Mouse (Mus musculus) embryonic fibroblast, embryonic 13.5 days (primary cell): ENCODE results near the gene Cavin1. TPM values are rescaled to one million over a fixed set of nuclear protein-coding genes. Genes with fewer than 3 reads are reported as not detected.

ENCODE experiments used
- H3K27ac ChIP-seq: 2 replicates; pipeline ENCODE4 v1.5.1; 2012; ENCODE audit warnings: low read length, control low read depth, inconsistent platforms; ENCODE audit not compliant: insufficient read depth
- H3K4me1 ChIP-seq: 2 replicates; pipeline ENCODE4 v1.6.1; 2011; ENCODE audit warnings: low read length; ENCODE audit not compliant: control insufficient read depth, insufficient read depth
- H3K4me3 ChIP-seq: 2 replicates; pipeline ENCODE4 v1.5.1; 2011; ENCODE audit warnings: mild to moderate bottlenecking, control low read depth, low read length; ENCODE audit not compliant: insufficient read depth
- CTCF ChIP-seq: IDR thresholded peaks from 2 replicates; pipeline ENCODE4 v1.5.1; 2011; ENCODE audit warnings: mild to moderate bottlenecking, control low read depth, low read length, moderate library complexity, borderline replicate concordance; ENCODE audit not compliant: insufficient read depth
- POLR2A ChIP-seq: IDR thresholded peaks from 2 replicates; pipeline ENCODE4 v1.6.1; 2011; ENCODE audit warnings: low read depth, mild to moderate bottlenecking, control low read depth, low read length, moderate library complexity
- polyA plus RNA-seq: library from polyadenylated mRNA; stranded (reverse); fragments of >200 nt; gene quantifications from 2 replicates; pipeline ENCODE4 v1.2.4, GENCODE M21; 2011; ENCODE audit warnings: low read depth; ENCODE audit not compliant: missing spikeins, insufficient read length

The Cavin1 gene
- polyA plus RNA-seq, 1 experiment, result 387 TPM

GRCm38 (mm10) chr11:100996501-100996900 is 25.8 kb upstream of the Cavin1 start:
- no peaks in the 10 kb centered on the region for H3K4me1 ChIP-seq
- TF ChIP-seq CTCF, result no peak
- no peak for TF ChIP-seq POLR2A
- no peak overlapping the region for H3K4me3 ChIP-seq
- no peak overlapping the region for H3K27ac ChIP-seq

GRCm38 (mm10) chr11:100994655-100995054 is 24.0 kb upstream of the Cavin1 start:
- Histone ChIP-seq H3K27ac (no peak overlapping the region), H3K4me1 (no peaks in the 10 kb centered on the region), H3K4me3 (no peak overlapping the region)
- TF ChIP-seq POLR2A, result no peak
- TF ChIP-seq CTCF, result no peak

GRCm38 (mm10) chr11:100994233-100994632 is 23.5 kb upstream of the Cavin1 start:
- TF ChIP-seq POLR2A (no peak), CTCF (no peak)
- no peak overlapping the region for H3K4me3 ChIP-seq
- H3K4me1 ChIP-seq, result no peaks in the 10 kb centered on the region
- no peak overlapping the region for H3K27ac ChIP-seq

- Histone ChIP-seq H3K4me3 (no peak overlapping the region), H3K4me1 (no peaks in the 10 kb centered on the region), H3K27ac (no peak overlapping the region)
- no peak for TF ChIP-seq CTCF
- TF ChIP-seq POLR2A, result no peak
Measured at GRCm38 (mm10) chr11:100993437-100993836, 22.8 kb upstream of the Cavin1 start.

GRCm38 (mm10) chr11:100991027-100991534 is 20.4 kb upstream of the Cavin1 start:
- TF ChIP-seq POLR2A, result no peak
- no peak for TF ChIP-seq CTCF
- Histone ChIP-seq H3K4me3 (no peak overlapping the region), H3K4me1 (no peaks in the 10 kb centered on the region), H3K27ac (no peak overlapping the region)

- H3K4me1 ChIP-seq, result no peaks in the 10 kb centered on the region
- no peak overlapping the region for H3K27ac ChIP-seq
- TF ChIP-seq CTCF (no peak), POLR2A (no peak)
- no peak overlapping the region for H3K4me3 ChIP-seq
Measured at GRCm38 (mm10) chr11:100989666-100990065, 19.0 kb upstream of the Cavin1 start.

GRCm38 (mm10) chr11:100988674-100989073 is 18.0 kb upstream of the Cavin1 start:
- Histone ChIP-seq H3K4me3 (no peak overlapping the region), H3K4me1 (no peaks in the 10 kb centered on the region), H3K27ac (no peak overlapping the region)
- TF ChIP-seq CTCF (no peak), POLR2A (no peak)

- TF ChIP-seq CTCF (peak; percentile 41; the same call in 1 of the 2 replicates), POLR2A (no peak)
Measured at GRCm38 (mm10) chr11:100985607-100986006, 14.9 kb upstream of the Cavin1 start.

GRCm38 (mm10) chr11:100983778-100984131 is 13.1 kb upstream of the Cavin1 start:
- Histone ChIP-seq H3K4me1 (peaks cover 4% of the 10 kb centered on the region; the same call in 1 of the 2 replicates), H3K4me3 (no peak overlapping the region), H3K27ac (no peak overlapping the region)
- TF ChIP-seq POLR2A (no peak), CTCF (no peak)

More at GRCm38 (mm10) chr11:100985607-100986006, 14.9 kb upstream of the Cavin1 start:
- Histone ChIP-seq H3K27ac (no peak overlapping the region), H3K4me1 (no peaks in the 10 kb centered on the region), H3K4me3 (no peak overlapping the region)

- TF ChIP-seq POLR2A (no peak), CTCF (peak; percentile 93)
- Histone ChIP-seq H3K27ac (no peak overlapping the region), H3K4me3 (peak overlapping the region; percentile 25; the same call in 1 of the 2 replicates), H3K4me1 (peaks cover 4% of the 10 kb centered on the region; the same call in 1 of the 2 replicates)
Measured at GRCm38 (mm10) chr11:100983125-100983777, 12.6 kb upstream of the Cavin1 start.

- TF ChIP-seq CTCF, result no peak
- no peak for TF ChIP-seq POLR2A
- Histone ChIP-seq H3K4me3 (no peak overlapping the region), H3K27ac (no peak overlapping the region), H3K4me1 (peaks cover 4% of the 10 kb centered on the region; the same call in 1 of the 2 replicates)
Measured at GRCm38 (mm10) chr11:100982087-100982486, 11.4 kb upstream of the Cavin1 start.
